Mouse (Mus musculus) mammary gland, adult 2 months (tissue): ENCODE data around the gene Rhoh. TPM values are rescaled to one million over a fixed set of nuclear protein-coding genes. Genes with fewer than 3 reads are reported as not detected.

Experiments used
- polyA plus RNA-seq: library from polyadenylated mRNA; depleted of rRNA; stranded (reverse); fragments of >200 nt; gene quantifications from 2 replicates; pipeline ENCODE4 v1.2.3, GENCODE M21; 2012; ENCODE audit warnings: low replicate concordance; rRNA removed

Gene Rhoh
- 10.5 and 14.5 TPM in 2 replicates for polyA plus RNA-seq

GRCm38 (mm10) chr5:65861154-65861944 lies at the start of gene Rhoh:
Gene Rhoh (plus strand): TSS chr5:65861213.

GRCm38 (mm10) chr5:65934783-65935182 lies 73.8 kb downstream of the Rhoh start, which contains the start of gene Chrna9:
Gene Chrna9 (plus strand): TSS chr5:65934921.

Other genes with a start within 250 kb of the Rhoh start
- 9.2 and 25.1 TPM in 2 replicates for gene Pds5a, start 162.9 kb upstream of the Rhoh start, polyA plus RNA-seq
- 3.4 and 6.8 TPM in 2 replicates for gene N4bp2, start 97.7 kb upstream of the Rhoh start, polyA plus RNA-seq
- gene Chrna9, start 73.7 kb downstream of the Rhoh start, polyA plus RNA-seq = 0.26 and 1.1 TPM in 2 replicates
- 0.42 and 1.3 TPM in 2 replicates for gene 9130230L23Rik, start 143.1 kb downstream of the Rhoh start, polyA plus RNA-seq